ENCODE assay signal across 16 mouse cellular contexts in genomic region chr10:56058979-56059422, GRCm38 (mm10). TPM values are rescaled to one million over a fixed set of nuclear protein-coding genes. Genes with fewer than 3 reads are reported as not detected.
A peak's percentile ranks its signal among the peaks of the same experiment; 100 is the strongest.
DNase-seq lines count a peak whose midpoint lies in the region; ATAC-seq and TF ChIP-seq lines count a peak whose summit lies in the region.
"Had no signal": no experiment of that assay in that cellular context is flagged by ENCODE, and none has a peak within 500 bp of the region (broad histone marks: within the 10 kb centered on the region; RNA-seq: fewer than 3 reads in every experiment).

No protein-coding gene starts in this region.

- H3K4me3 ChIP-seq in hindbrain, embryonic 11.5 days (ENCODE audit: low read depth, low read length) = no peak overlapping the region
- no peak overlapping the region for H3K4me3 ChIP-seq in hindbrain, embryonic 10.5 days
- no peak overlapping the region for H3K4me3 ChIP-seq in hindbrain, postnatal 0 days (ENCODE audit: low read length)
- H3K4me3 ChIP-seq in midbrain, embryonic 13.5 days (replicated peaks) = no peak overlapping the region
- H3K4me3 ChIP-seq: embryonic facial prominence, embryonic 15.5 days; heart, embryonic 12.5 days; limb, embryonic 15.5 days had no signal

- no peak overlapping the region for H3K4me2 ChIP-seq in hindbrain, embryonic 11.5 days (replicated peaks; ENCODE audit: low read depth, low read length)
- no peak overlapping the region for H3K4me2 ChIP-seq in hindbrain, postnatal 0 days (ENCODE audit: low read depth, low read length)
- no peak overlapping the region for H3K4me2 ChIP-seq in midbrain, embryonic 13.5 days (replicated peaks)
- H3K4me2 ChIP-seq: embryonic facial prominence, embryonic 15.5 days; heart, embryonic 12.5 days; limb, embryonic 15.5 days had no signal

- H3K9me3 ChIP-seq in hindbrain, embryonic 11.5 days (ENCODE audit: control insufficient read depth, low read length) = no peaks in the 10 kb centered on the region
- H3K9me3 ChIP-seq in hindbrain, embryonic 10.5 days = no peaks in the 10 kb centered on the region
- H3K9me3 ChIP-seq in hindbrain, postnatal 0 days (ENCODE audit: low read length) = no peaks in the 10 kb centered on the region
- no peaks in the 10 kb centered on the region for H3K9me3 ChIP-seq in midbrain, embryonic 13.5 days
- H3K9me3 ChIP-seq: embryonic facial prominence, embryonic 15.5 days; G1E; heart, embryonic 12.5 days; limb, embryonic 15.5 days had no signal

- no peak for DNase-seq in hindbrain, embryonic 11.5 days (ENCODE audit: low spot score)
- no peak for DNase-seq in hindbrain, embryonic 10.5 days (ENCODE audit: low spot score)
- DNase-seq in brain, embryonic 18.5 days (ENCODE audit: low read depth, low spot score) = peak; percentile 46
- peak; percentile 15 for DNase-seq in hindbrain, postnatal 0 days (ENCODE audit: low spot score)
- no peak for DNase-seq in adrenal gland, postnatal 4 days (ENCODE audit: low spot score in 2 of 2)
- DNase-seq in thymus, postnatal 14 days = no peak
- DNase-seq in heart, adult 18-20 months = no peak
- DNase-seq: B cell, adult 2 months; kidney, postnatal 36 days; thymus, postnatal 36 days had no signal

- ATAC-seq in hindbrain, embryonic 11.5 days (ENCODE audit: low FRiP score) = peak; percentile 45; the same call in 1 of the 2 replicates
- 0 out of 2 replicates have a peak, but pooled peaks have one; percentile 51 for ATAC-seq in hindbrain, postnatal 0 days
- ATAC-seq in midbrain, embryonic 13.5 days = peak; percentile 53; the same call in 1 of the 2 replicates
- ATAC-seq: lung, postnatal 0 days had no signal

- no peak overlapping the region for H3K27ac ChIP-seq in hindbrain, embryonic 11.5 days (ENCODE audit: low read depth, low read length)
- H3K27ac ChIP-seq in hindbrain, embryonic 10.5 days = no peak overlapping the region
- 0 out of 2 replicates have a peak overlapping the region, but pooled peaks have one; percentile 8 for H3K27ac ChIP-seq in hindbrain, postnatal 0 days
- H3K27ac ChIP-seq in midbrain, embryonic 13.5 days = peak overlapping the region; percentile 56
- H3K27ac ChIP-seq: embryonic facial prominence, embryonic 15.5 days; limb, embryonic 15.5 days had no signal

- no peaks in the 10 kb centered on the region for H3K27me3 ChIP-seq in hindbrain, embryonic 11.5 days (ENCODE audit: control insufficient read depth, insufficient read depth, low read length)
- no peaks in the 10 kb centered on the region for H3K27me3 ChIP-seq in hindbrain, embryonic 10.5 days (ENCODE audit: insufficient read depth, poor library complexity, severe bottlenecking)
- H3K27me3 ChIP-seq in hindbrain, postnatal 0 days (ENCODE audit: insufficient read depth, low read length) = no peaks in the 10 kb centered on the region
- no peaks in the 10 kb centered on the region for H3K27me3 ChIP-seq in midbrain, embryonic 13.5 days
- H3K27me3 ChIP-seq: embryonic facial prominence, embryonic 15.5 days; heart, embryonic 12.5 days; limb, embryonic 15.5 days had no signal

- H3K4me1 ChIP-seq in hindbrain, embryonic 11.5 days (replicated peaks; ENCODE audit: control insufficient read depth, insufficient read depth, low read length) = no peaks in the 10 kb centered on the region
- no peaks in the 10 kb centered on the region for H3K4me1 ChIP-seq in hindbrain, embryonic 10.5 days (replicated peaks)
- no peaks in the 10 kb centered on the region for H3K4me1 ChIP-seq in hindbrain, postnatal 0 days (ENCODE audit: insufficient read depth, low read length)
- H3K4me1 ChIP-seq in midbrain, embryonic 13.5 days (replicated peaks) = 0 out of 2 replicates have a peak, but pooled peaks cover 5% of the 10 kb centered on the region
- H3K4me1 ChIP-seq: embryonic facial prominence, embryonic 15.5 days; heart, embryonic 12.5 days; limb, embryonic 15.5 days had no signal

- TF ChIP-seq CTCF in hindbrain, postnatal 0 days (IDR thresholded peaks at IDR 0.05; ENCODE audit: low read depth) = no peak

- 62% methylated on average over 3 of the region's 3 CpGs for WGBS in hindbrain, embryonic 11.5 days
- 66% methylated on average over 3 of the region's 3 CpGs for WGBS in hindbrain, embryonic 10.5 days
- 18% methylated on average over 3 of the region's 3 CpGs for WGBS in hindbrain, postnatal 0 days
- WGBS in midbrain, embryonic 13.5 days = 40% methylated on average over 3 of the region's 3 CpGs

- no peak overlapping the region for H3K9ac ChIP-seq in hindbrain, embryonic 11.5 days (ENCODE audit: low read depth, low read length)
- no peak overlapping the region for H3K9ac ChIP-seq in hindbrain, postnatal 0 days (replicated peaks; ENCODE audit: low read length)
- H3K9ac ChIP-seq in midbrain, embryonic 13.5 days (replicated peaks) = no peak overlapping the region
- H3K9ac ChIP-seq: embryonic facial prominence, embryonic 15.5 days; heart, embryonic 12.5 days; limb, embryonic 15.5 days had no signal

- H3K36me3 ChIP-seq in hindbrain, embryonic 11.5 days (ENCODE audit: control insufficient read depth, insufficient read depth, low read length) = no peaks in the 10 kb centered on the region
- no peaks in the 10 kb centered on the region for H3K36me3 ChIP-seq in hindbrain, embryonic 10.5 days
- H3K36me3 ChIP-seq in hindbrain, postnatal 0 days (ENCODE audit: insufficient read depth, low read length) = no peaks in the 10 kb centered on the region
- no peaks in the 10 kb centered on the region for H3K36me3 ChIP-seq in midbrain, embryonic 13.5 days
- H3K36me3 ChIP-seq: embryonic facial prominence, embryonic 15.5 days; G1E; heart, embryonic 12.5 days; limb, embryonic 15.5 days had no signal

RNA-seq across cellular contexts. Expression of gene Msl3l2, which starts 47.7 kb away (rescaled TPM):
- polyA plus RNA-seq in hindbrain, embryonic 11.5 days (2014; fragmentation: Nextera tagmentation; extraction: Ambion mirVana) = 7.4 and 8.3 TPM in 2 replicates
- 6.8 and 10.2 TPM in 2 replicates for polyA plus RNA-seq in hindbrain, embryonic 10.5 days (2016; fragmentation: Nextera tagmentation; extraction: Ambion mirVana)
- total RNA-seq in hindbrain, postnatal 0 days (2014; rRNA removed) = 8.8 and 18.0 TPM in 2 replicates
- 11.2 and 12.2 TPM in 2 replicates for polyA plus RNA-seq in hindbrain, postnatal 0 days (2015; fragmentation: Nextera tagmentation; extraction: Ambion mirVana)
- polyA plus RNA-seq in midbrain, embryonic 13.5 days (2015; fragmentation: Nextera tagmentation; extraction: Ambion mirVana) = 9.6 and 10.1 TPM in 2 replicates
- total RNA-seq in adrenal gland, postnatal 4 days (2021) = 10 to 100 TPM; 13.2 to 16.7 TPM
- total RNA-seq in heart, adult 18-20 months (2021) = 1 to 10 TPM; 1.8 to 2.3 TPM
- total RNA-seq: G1E had no signal
- polyA plus RNA-seq: G1E had no signal

Comparison
In these comparisons a context has a peak if more than half of its experiments do, and no peak if none do; other contexts are left out.
1. DNase-seq: peak in brain, embryonic 18.5 days (single experiment) and hindbrain, postnatal 0 days (single experiment); none in hindbrain, embryonic 11.5 days (single experiment), hindbrain, embryonic 10.5 days (single experiment), adrenal gland, postnatal 4 days (0 of 2), thymus, postnatal 14 days (single experiment) and heart, adult 18-20 months (0 of 2).
2. H3K27ac ChIP-seq: peak in hindbrain, postnatal 0 days (single experiment) and midbrain, embryonic 13.5 days (single experiment); none in hindbrain, embryonic 11.5 days (single experiment) and hindbrain, embryonic 10.5 days (single experiment).
3. Peak in every context shown above with its lines, with median percentiles within 50 percentile points of each other: ATAC-seq.